Mouse (Mus musculus): ENCODE results near the gene Psma5. TPM values are rescaled to one million over a fixed set of nuclear protein-coding genes. Genes with fewer than 3 reads are reported as not detected.

The Psma5 gene
- polyA plus RNA-seq, 1 experiment from 2014 or later, result 374 TPM

- no peak overlapping the region for H3K27ac ChIP-seq
- H3K4me3 ChIP-seq, result no peak overlapping the region
- peaks cover 37% of the 10 kb centered on the region for H3K4me1 ChIP-seq
- 74% methylated on average over 7 of the region's 7 CpGs for WGBS
- DNase-seq (ENCODE audit: low spot score), result no peak
- H3K36me3 ChIP-seq, result no peaks in the 10 kb centered on the region
- no peaks in the 10 kb centered on the region for H3K9me3 ChIP-seq (replicated peaks)
- H3K27me3 ChIP-seq (ENCODE audit: low read depth, poor library complexity, severe bottlenecking), result no peaks in the 10 kb centered on the region
Observed at GRCm38 (mm10) chr3:108297603-108298553, 41.2 kb downstream of the Psma5 start.

- Histone ChIP-seq H3K27ac (no peak overlapping the region), H3K9me3 (replicated peaks) (no peaks in the 10 kb centered on the region), H3K4me1 (peaks cover 27% of the 10 kb centered on the region), H3K4me3 (no peak overlapping the region), H3K36me3 (no peaks in the 10 kb centered on the region), H3K27me3 (ENCODE audit: low read depth, poor library complexity, severe bottlenecking) (no peaks in the 10 kb centered on the region)
- DNase-seq (ENCODE audit: low spot score), result no peak
- 89% methylated on average over 6 of the region's 6 CpGs for WGBS
Observed at GRCm38 (mm10) chr3:108300455-108301030, 43.8 kb downstream of the Psma5 start.

- Histone ChIP-seq H3K27ac (no peak overlapping the region), H3K27me3 (ENCODE audit: low read depth, poor library complexity, severe bottlenecking) (no peaks in the 10 kb centered on the region), H3K36me3 (no peaks in the 10 kb centered on the region), H3K4me1 (peaks cover 12% of the 10 kb centered on the region), H3K4me3 (no peak overlapping the region), H3K9me3 (replicated peaks) (no peaks in the 10 kb centered on the region)
- 95% methylated on average over 8 of the region's 8 CpGs for WGBS
- DNase-seq (ENCODE audit: low spot score), result no peak
Observed at GRCm38 (mm10) chr3:108303683-108304082, 47.0 kb downstream of the Psma5 start.

GRCm38 (mm10) chr3:108304747-108305146 lies 48.0 kb downstream of the Psma5 start:
- Histone ChIP-seq H3K36me3 (no peaks in the 10 kb centered on the region), H3K4me3 (no peak overlapping the region), H3K9me3 (replicated peaks) (no peaks in the 10 kb centered on the region), H3K27ac (no peak overlapping the region), H3K4me1 (peaks cover 12% of the 10 kb centered on the region), H3K27me3 (ENCODE audit: low read depth, poor library complexity, severe bottlenecking) (no peaks in the 10 kb centered on the region)
- WGBS, result 90% methylated on average over 4 of the region's 4 CpGs
- no peak for DNase-seq (ENCODE audit: low spot score)

GRCm38 (mm10) chr3:108306387-108306786 lies 49.7 kb downstream of the Psma5 start:
- 78% methylated on average over 3 of the region's 3 CpGs for WGBS
- Histone ChIP-seq H3K36me3 (no peaks in the 10 kb centered on the region), H3K27me3 (ENCODE audit: low read depth, poor library complexity, severe bottlenecking) (no peaks in the 10 kb centered on the region), H3K4me1 (peaks cover 12% of the 10 kb centered on the region), H3K27ac (no peak overlapping the region), H3K4me3 (no peak overlapping the region), H3K9me3 (replicated peaks) (no peaks in the 10 kb centered on the region)
- DNase-seq (ENCODE audit: low spot score), result no peak

GRCm38 (mm10) chr3:108307485-108307884 lies 50.8 kb downstream of the Psma5 start:
- no peak overlapping the region for H3K4me3 ChIP-seq
- H3K9me3 ChIP-seq (replicated peaks), result no peaks in the 10 kb centered on the region
- 0 out of 2 replicates have a peak, but pooled peaks cover 8% of the 10 kb centered on the region for H3K36me3 ChIP-seq
- H3K27ac ChIP-seq, result no peak overlapping the region
- peaks cover 12% of the 10 kb centered on the region for H3K4me1 ChIP-seq
- DNase-seq (ENCODE audit: low spot score), result no peak
- 88% methylated on average over 6 of the region's 6 CpGs for WGBS
- H3K27me3 ChIP-seq (ENCODE audit: low read depth, poor library complexity, severe bottlenecking), result no peaks in the 10 kb centered on the region

GRCm38 (mm10) chr3:108310921-108311341 lies 54.2 kb downstream of the Psma5 start:
- H3K27me3 ChIP-seq (ENCODE audit: low read depth, poor library complexity, severe bottlenecking), result no peaks in the 10 kb centered on the region
- H3K27ac ChIP-seq, result no peak overlapping the region
- H3K4me1 ChIP-seq, result peaks cover 4% of the 10 kb centered on the region
- no peaks in the 10 kb centered on the region for H3K9me3 ChIP-seq (replicated peaks)
- no peak overlapping the region for H3K4me3 ChIP-seq
- 0 out of 2 replicates have a peak, but pooled peaks cover 8% of the 10 kb centered on the region for H3K36me3 ChIP-seq
- no peak for DNase-seq (ENCODE audit: low spot score)

GRCm38 (mm10) chr3:108311688-108312087 lies 55.0 kb downstream of the Psma5 start:
- WGBS, result 84% methylated on average over 4 of the region's 4 CpGs
- H3K4me3 ChIP-seq, result no peak overlapping the region
- no peak for DNase-seq (ENCODE audit: low spot score)
- 0 out of 2 replicates have a peak, but pooled peaks cover 8% of the 10 kb centered on the region for H3K36me3 ChIP-seq
- no peaks in the 10 kb centered on the region for H3K27me3 ChIP-seq (ENCODE audit: low read depth, poor library complexity, severe bottlenecking)
- H3K4me1 ChIP-seq, result no peaks in the 10 kb centered on the region
- no peaks in the 10 kb centered on the region for H3K9me3 ChIP-seq (replicated peaks)
- no peak overlapping the region for H3K27ac ChIP-seq

- H3K9me3 ChIP-seq (replicated peaks), result no peaks in the 10 kb centered on the region
- 0 out of 2 replicates have a peak, but pooled peaks cover 8% of the 10 kb centered on the region for H3K36me3 ChIP-seq
- no peak overlapping the region for H3K27ac ChIP-seq
- DNase-seq (ENCODE audit: low spot score), result no peak
- no peak overlapping the region for H3K4me3 ChIP-seq
- no peaks in the 10 kb centered on the region for H3K27me3 ChIP-seq (ENCODE audit: low read depth, poor library complexity, severe bottlenecking)
- no peaks in the 10 kb centered on the region for H3K4me1 ChIP-seq
Observed at GRCm38 (mm10) chr3:108312414-108312813, 55.7 kb downstream of the Psma5 start.

- H3K4me1 ChIP-seq, result peaks cover 4% of the 10 kb centered on the region
- H3K27me3 ChIP-seq (ENCODE audit: low read depth, poor library complexity, severe bottlenecking), result no peaks in the 10 kb centered on the region
- H3K4me3 ChIP-seq, result no peak overlapping the region
- DNase-seq (ENCODE audit: low spot score), result no peak
- no peak overlapping the region for H3K27ac ChIP-seq
- WGBS, result 91% methylated on average over 4 of the region's 4 CpGs
- 0 out of 2 replicates have a peak, but pooled peaks cover 8% of the 10 kb centered on the region for H3K36me3 ChIP-seq
- no peaks in the 10 kb centered on the region for H3K9me3 ChIP-seq (replicated peaks)
Observed at GRCm38 (mm10) chr3:108313138-108313537, 56.4 kb downstream of the Psma5 start.

GRCm38 (mm10) chr3:108314038-108314675 lies 57.4 kb downstream of the Psma5 start:
- no peaks in the 10 kb centered on the region for H3K27me3 ChIP-seq (ENCODE audit: low read depth, poor library complexity, severe bottlenecking)
- WGBS, result 65% methylated on average over 8 of the region's 8 CpGs
- H3K4me1 ChIP-seq, result peaks cover 14% of the 10 kb centered on the region
- H3K27ac ChIP-seq, result no peak overlapping the region
- DNase-seq (ENCODE audit: low spot score), result no peak
- H3K4me3 ChIP-seq, result no peak overlapping the region
- no peaks in the 10 kb centered on the region for H3K9me3 ChIP-seq (replicated peaks)
- H3K36me3 ChIP-seq, result 0 out of 2 replicates have a peak, but pooled peaks cover 8% of the 10 kb centered on the region

- peak overlapping the region; percentile 69; the same call in 1 of the 2 replicates for H3K27ac ChIP-seq
- peak; percentile 40 for DNase-seq (ENCODE audit: low spot score)
- H3K4me3 ChIP-seq, result no peak overlapping the region
- no peaks in the 10 kb centered on the region for H3K9me3 ChIP-seq (replicated peaks)
- WGBS, result 46% methylated on average over 2 of the region's 2 CpGs
- peaks cover 29% of the 10 kb centered on the region for H3K4me1 ChIP-seq
- H3K27me3 ChIP-seq (ENCODE audit: low read depth, poor library complexity, severe bottlenecking), result no peaks in the 10 kb centered on the region
- no peaks in the 10 kb centered on the region for H3K36me3 ChIP-seq
Observed at GRCm38 (mm10) chr3:108318517-108318916, 61.8 kb downstream of the Psma5 start.

- WGBS, result 86% methylated on average over 4 of the region's 4 CpGs
- DNase-seq (ENCODE audit: low spot score), result no peak
- Histone ChIP-seq H3K4me3 (no peak overlapping the region), H3K27ac (no peak overlapping the region), H3K4me1 (peaks cover 29% of the 10 kb centered on the region), H3K27me3 (ENCODE audit: low read depth, poor library complexity, severe bottlenecking) (no peaks in the 10 kb centered on the region), H3K36me3 (peaks cover 16% of the 10 kb centered on the region), H3K9me3 (replicated peaks) (no peaks in the 10 kb centered on the region)
Observed at GRCm38 (mm10) chr3:108321671-108322070, 64.9 kb downstream of the Psma5 start.

Measured in limb, embryonic 10.5 days (tissue).